Mouse (Mus musculus) heart, embryonic 16.5 days (tissue): Measurements from ENCODE around the gene Eda. TPM values are rescaled to one million over a fixed set of nuclear protein-coding genes. Genes with fewer than 3 reads are reported as not detected.

Source experiments
- ATAC-seq: fragments of 200-750 bp; cut with Nextera tagmentation; replicated peaks from 2 replicates; pipeline ENCODE4 v1.8.0; 2017; ENCODE audit warnings: moderate number of reproducible peaks; ENCODE audit not compliant: insufficient read depth, low FRiP score; ENCODE audit errors: extremely low read depth
- H3K27ac ChIP-seq: fragments of 300-500 bp; sonication (generic); 2 replicates; pipeline ENCODE4 v1.5.1; 2014; ENCODE audit warnings: mild to moderate bottlenecking, low read length, control low read depth, moderate library complexity
- H3K27me3 ChIP-seq: fragments of 300-500 bp; sonication (generic); 2 replicates; pipeline ENCODE4 v1.6.1; 2014; ENCODE audit warnings: low read length, mixed read lengths; ENCODE audit not compliant: control insufficient read depth, insufficient read depth
- H3K36me3 ChIP-seq: fragments of 300-500 bp; sonication (generic); 2 replicates; pipeline ENCODE4 v1.6.1; 2014; ENCODE audit not compliant: control insufficient read depth, insufficient read depth
- H3K4me1 ChIP-seq: fragments of 300-500 bp; sonication (generic); 2 replicates; pipeline ENCODE4 v1.6.1; 2014; ENCODE audit warnings: low read length, mixed read lengths; ENCODE audit not compliant: control insufficient read depth, insufficient read depth
- H3K4me2 ChIP-seq: fragments of 300-500 bp; sonication (generic); 2 replicates; pipeline ENCODE4 v1.6.1; 2014; ENCODE audit warnings: low read depth, mild to moderate bottlenecking, control low read depth, low read length
- H3K4me3 ChIP-seq: fragments of 300-500 bp; sonication (generic); 2 replicates; pipeline ENCODE4 v1.5.1; 2014; ENCODE audit warnings: mild to moderate bottlenecking, control low read depth, low read length
- H3K9ac ChIP-seq: fragments of 300-500 bp; sonication (generic); 2 replicates; pipeline ENCODE4 v1.6.1; 2014; ENCODE audit warnings: low read length, control low read depth
- H3K9me3 ChIP-seq: fragments of 300-500 bp; sonication (generic); replicated peaks from 2 replicates; pipeline ENCODE4 v1.6.1; 2016; ENCODE audit warnings: low read length; ENCODE audit not compliant: control insufficient read depth
- WGBS: fragments of 180-500 bp; shearing (Covaris S2); extraction: QIAGEN DNeasy Blood & Tissue Kit; methylation state at CpG from one replicate; pipeline ENCODE4 v1.1.7; 2014; 5-methylcytosine and 5-hydroxymethylcytosine counted together
- polyA plus RNA-seq: library from polyadenylated mRNA; unstranded; fragments of >200 nt; fragmentation: Nextera tagmentation; extraction: Ambion mirVana; gene quantifications from 2 replicates; pipeline ENCODE4 v1.2.1, GENCODE M21; 2015

Gene Eda
- 2.0 and 2.6 TPM in 2 replicates for polyA plus RNA-seq

DNA sequence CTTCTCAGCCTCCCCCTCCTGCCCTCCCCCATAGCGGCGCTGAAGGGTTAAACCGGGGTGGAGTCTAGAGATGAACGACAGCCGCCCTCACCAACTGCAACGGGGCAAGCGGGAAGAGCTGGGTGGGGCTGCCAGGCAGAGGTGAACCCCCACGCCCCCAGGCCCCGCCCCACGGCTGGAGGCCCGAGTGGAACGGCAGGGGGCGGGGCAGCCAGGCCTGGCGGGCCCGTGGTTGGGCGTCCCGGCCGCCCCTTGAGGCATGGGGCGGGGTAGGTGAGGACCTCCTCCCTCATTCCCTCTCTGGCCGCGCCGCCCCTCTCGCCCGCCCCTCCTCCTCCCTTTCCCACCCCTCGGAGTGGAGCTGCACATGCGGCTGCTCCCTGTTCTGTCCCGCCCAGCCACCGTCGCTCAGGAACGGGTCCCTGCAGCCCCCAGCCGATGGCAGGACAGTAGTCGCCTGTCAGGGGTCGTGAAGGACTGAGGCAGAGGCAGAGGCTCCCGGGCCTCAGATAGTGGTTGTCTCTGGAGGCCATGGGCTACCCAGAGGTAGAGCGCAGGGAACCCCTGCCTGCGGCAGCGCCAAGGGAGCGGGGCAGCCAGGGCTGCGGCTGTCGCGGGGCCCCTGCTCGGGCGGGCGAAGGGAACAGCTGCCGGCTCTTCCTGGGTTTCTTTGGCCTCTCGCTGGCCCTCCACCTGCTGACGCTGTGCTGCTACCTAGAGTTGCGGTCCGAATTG lies at the start of gene Eda:
TSS of gene Eda (plus strand) at position 357 of the 735 bp plus-strand sequence.
- peak; percentile 98 for ATAC-seq

DNA sequence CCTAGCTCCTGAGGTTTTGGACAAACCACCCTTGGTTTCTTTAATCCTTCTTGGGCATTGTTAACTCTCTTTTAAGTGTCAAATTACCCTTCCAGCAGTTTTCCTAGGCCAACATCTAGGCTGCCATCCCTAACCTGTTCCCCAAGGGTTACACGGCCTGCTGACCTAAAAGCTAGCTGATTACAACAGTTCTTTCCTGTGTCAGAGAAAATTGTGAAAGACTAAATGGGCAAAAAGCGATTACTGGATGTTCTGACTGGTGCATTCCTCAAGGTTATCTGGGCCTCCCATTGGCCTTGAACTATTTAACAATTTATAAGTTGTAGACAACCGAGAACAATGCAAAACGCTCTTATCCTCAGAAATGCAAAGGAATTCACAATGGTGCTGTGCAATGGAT lies 14.4 kb upstream of the Eda start:
- no peak for ATAC-seq
- Histone ChIP-seq H3K9me3 (no peaks in the 10 kb centered on the region), H3K9ac (no peak overlapping the region), H3K27me3 (no peaks in the 10 kb centered on the region), H3K4me1 (no peaks in the 10 kb centered on the region), H3K4me3 (no peak overlapping the region), H3K4me2 (no peak overlapping the region), H3K27ac (no peak overlapping the region), H3K36me3 (no peaks in the 10 kb centered on the region)
- WGBS: 66% methylated on average over 4 of the region's 4 CpGs

More for the DNA sequence above, at the start of gene Eda:
- Histone ChIP-seq H3K4me3 (peak within 1 kb of the TSS; percentile 67), H3K27ac (no peak within 1 kb of the TSS), H3K27me3 (no peaks in the 10 kb centered on the region), H3K4me1 (no peaks in the 10 kb centered on the region), H3K9me3 (no peaks in the 10 kb centered on the region; the same call in 1 of the 2 replicates), H3K36me3 (no peaks in the 10 kb centered on the region), H3K9ac (peak within 1 kb of the TSS; percentile 70), H3K4me2 (peak within 1 kb of the TSS; percentile 83)
- WGBS: 9% methylated on average over 30 of the region's 49 CpGs

DNA sequence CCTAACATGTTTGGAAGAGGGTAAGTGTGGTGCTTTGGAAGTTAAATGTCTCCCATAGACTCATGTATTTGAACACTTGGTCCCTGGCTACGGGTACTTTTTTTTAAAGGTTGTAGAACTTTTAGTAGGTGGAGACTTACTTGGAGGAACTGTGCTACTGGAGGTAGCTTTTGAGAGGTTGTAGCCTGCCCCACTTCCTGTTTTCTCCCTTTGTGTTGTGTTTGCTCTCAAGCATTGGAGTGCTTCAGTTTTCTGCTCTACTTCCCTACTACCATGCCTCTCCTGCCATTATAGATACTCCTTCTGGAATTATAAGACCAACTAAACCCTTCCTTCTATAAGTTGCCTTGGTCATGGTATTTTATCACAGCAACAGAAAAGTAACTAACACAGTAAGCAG lies 5.3 kb upstream of the Eda start:
- H3K27me3 ChIP-seq: no peaks in the 10 kb centered on the region
- 59% methylated on average over 1 of the region's 1 CpGs for WGBS

DNA sequence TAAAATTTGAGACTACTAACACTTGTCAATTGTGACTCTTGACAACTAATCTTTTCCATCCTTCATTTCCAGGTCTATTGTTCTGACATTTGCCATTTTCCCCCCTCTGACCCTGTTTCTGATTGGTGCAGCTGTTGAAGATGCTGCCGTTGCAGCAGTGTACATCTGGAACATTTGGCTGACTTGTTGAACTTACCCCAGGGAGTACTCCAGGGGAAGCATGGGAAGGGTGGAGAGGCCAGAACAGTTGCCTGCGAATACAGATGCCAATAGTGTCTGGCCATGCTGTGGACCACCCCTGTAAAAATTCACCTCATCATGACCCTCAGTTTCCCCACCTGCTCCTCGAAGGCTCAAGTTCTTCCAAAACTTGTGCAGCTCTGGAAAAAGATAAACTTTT lies 1.0 kb upstream of the Eda start:
- Histone ChIP-seq H3K36me3 (no peaks in the 10 kb centered on the region), H3K27ac (no peak overlapping the region), H3K9me3 (no peaks in the 10 kb centered on the region; the same call in 1 of the 2 replicates), H3K4me3 (no peak overlapping the region), H3K4me1 (no peaks in the 10 kb centered on the region), H3K27me3 (no peaks in the 10 kb centered on the region), H3K4me2 (no peak overlapping the region), H3K9ac (no peak overlapping the region)
- ATAC-seq: no peak
- WGBS: 38% methylated on average over 3 of the region's 3 CpGs

More for the DNA sequence above, 5.3 kb upstream of the Eda start:
- Histone ChIP-seq H3K4me2 (no peak overlapping the region), H3K9ac (no peak overlapping the region), H3K36me3 (no peaks in the 10 kb centered on the region), H3K4me3 (no peak overlapping the region), H3K27ac (no peak overlapping the region), H3K4me1 (no peaks in the 10 kb centered on the region), H3K9me3 (no peaks in the 10 kb centered on the region)
- no peak for ATAC-seq

DNA sequence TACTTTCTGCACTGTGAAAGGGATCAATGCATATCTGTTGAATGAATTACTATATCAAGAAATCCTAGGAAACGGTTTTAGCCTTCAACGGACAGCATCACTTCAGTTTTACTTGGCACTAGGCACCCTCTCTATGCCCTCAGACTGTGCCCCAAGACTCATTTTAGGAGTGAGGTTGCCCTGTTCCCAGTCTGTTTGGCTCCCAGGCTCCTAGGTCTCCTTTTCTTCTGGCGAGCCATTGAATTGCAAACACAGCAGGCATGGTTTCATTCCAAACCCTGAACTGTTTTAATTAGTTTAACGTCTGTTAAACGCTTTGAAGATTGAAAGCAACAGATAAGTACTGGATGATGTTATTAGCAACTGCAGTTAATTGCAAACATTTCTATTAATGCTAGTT lies 603 bp upstream of the Eda start:
- no peaks in the 10 kb centered on the region; the same call in 1 of the 2 replicates for H3K9me3 ChIP-seq
- H3K4me2 ChIP-seq: peak overlapping the region; percentile 83
- 24% methylated on average over 5 of the region's 5 CpGs for WGBS
- H3K36me3 ChIP-seq: no peaks in the 10 kb centered on the region
- no peak overlapping the region for H3K27ac ChIP-seq
- peak overlapping the region; percentile 67 for H3K4me3 ChIP-seq
- H3K27me3 ChIP-seq: no peaks in the 10 kb centered on the region
- no peak overlapping the region for H3K9ac ChIP-seq
- no peak for ATAC-seq
- H3K4me1 ChIP-seq: no peaks in the 10 kb centered on the region

DNA sequence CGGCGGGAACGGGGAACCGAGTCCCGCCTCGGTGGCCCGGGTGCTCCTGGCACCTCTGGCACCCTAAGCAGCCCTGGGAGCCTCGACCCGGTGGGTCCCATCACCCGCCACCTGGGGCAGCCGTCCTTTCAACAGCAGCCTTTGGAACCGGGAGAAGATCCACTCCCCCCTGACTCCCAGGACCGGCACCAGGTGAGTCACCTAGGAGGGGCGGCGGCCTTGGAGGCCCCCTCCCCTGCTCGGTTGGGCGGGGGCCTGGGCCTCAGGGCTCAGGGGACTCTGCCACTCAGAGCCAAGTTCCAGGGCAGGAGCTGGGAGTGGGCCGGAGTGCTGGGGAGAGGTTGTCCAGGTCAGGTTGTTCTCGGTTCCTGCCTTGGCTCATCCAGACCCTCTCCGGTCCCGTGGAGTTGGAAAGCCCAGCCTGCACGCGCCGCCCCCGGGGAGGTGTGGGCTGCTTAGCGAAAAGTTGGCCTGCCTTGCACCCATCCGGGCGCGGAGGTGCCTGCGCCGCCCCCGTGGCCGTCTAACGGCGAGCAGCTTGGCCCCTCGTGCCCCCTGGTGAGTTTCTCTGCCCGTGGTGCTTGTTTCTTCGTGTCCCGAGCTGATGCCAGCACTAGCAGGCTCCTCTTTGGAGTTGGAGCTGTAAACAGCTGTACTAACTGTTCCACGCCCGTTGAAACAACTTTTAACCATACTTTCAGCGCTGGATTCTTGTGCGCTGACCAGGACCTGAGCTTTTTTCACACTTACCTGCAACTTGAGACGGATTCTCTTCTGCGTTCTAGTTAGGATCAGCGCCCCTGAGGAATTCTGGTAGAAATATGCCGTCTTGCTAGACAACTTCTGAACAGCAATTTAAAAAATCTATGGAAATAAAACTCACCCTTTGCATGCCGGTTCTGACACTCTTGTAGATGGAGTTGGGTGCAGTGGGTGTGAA lies 849 bp downstream of the Eda start:
- H3K9ac ChIP-seq: peak overlapping the region; percentile 70
- ATAC-seq: no peak
- no peak overlapping the region for H3K27ac ChIP-seq
- H3K4me1 ChIP-seq: no peaks in the 10 kb centered on the region
- 18% methylated on average over 40 of the region's 48 CpGs for WGBS
- H3K9me3 ChIP-seq: no peaks in the 10 kb centered on the region; the same call in 1 of the 2 replicates
- no peaks in the 10 kb centered on the region for H3K27me3 ChIP-seq
- H3K4me3 ChIP-seq: peak overlapping the region; percentile 67
- no peaks in the 10 kb centered on the region for H3K36me3 ChIP-seq
- H3K4me2 ChIP-seq: peak overlapping the region; percentile 83

DNA sequence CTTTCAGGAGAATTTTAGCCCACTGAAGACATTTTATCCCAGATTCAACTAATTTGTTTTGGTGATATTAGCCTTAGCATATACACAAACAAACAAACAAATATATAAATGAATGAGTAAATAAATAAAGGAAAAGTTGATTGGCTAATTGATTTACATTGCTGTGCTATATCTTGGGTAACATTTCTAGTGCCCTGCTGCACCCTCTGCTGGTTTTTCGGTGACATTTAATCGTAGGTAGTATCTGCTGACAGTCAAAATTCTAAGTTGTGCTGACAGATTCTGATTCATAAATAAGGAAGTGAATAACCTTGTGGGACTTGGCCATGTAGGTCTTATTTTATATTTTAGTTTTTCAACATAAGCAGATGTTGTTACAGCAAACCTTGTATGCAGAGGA lies 2.9 kb downstream of the Eda start:
- Histone ChIP-seq H3K4me3 (no peak overlapping the region), H3K4me1 (no peaks in the 10 kb centered on the region), H3K36me3 (no peaks in the 10 kb centered on the region), H3K9me3 (no peaks in the 10 kb centered on the region; the same call in 1 of the 2 replicates), H3K27ac (no peak overlapping the region), H3K27me3 (no peaks in the 10 kb centered on the region), H3K9ac (no peak overlapping the region), H3K4me2 (no peak overlapping the region)
- WGBS: 66% methylated on average over 2 of the region's 2 CpGs
- no peak for ATAC-seq

DNA sequence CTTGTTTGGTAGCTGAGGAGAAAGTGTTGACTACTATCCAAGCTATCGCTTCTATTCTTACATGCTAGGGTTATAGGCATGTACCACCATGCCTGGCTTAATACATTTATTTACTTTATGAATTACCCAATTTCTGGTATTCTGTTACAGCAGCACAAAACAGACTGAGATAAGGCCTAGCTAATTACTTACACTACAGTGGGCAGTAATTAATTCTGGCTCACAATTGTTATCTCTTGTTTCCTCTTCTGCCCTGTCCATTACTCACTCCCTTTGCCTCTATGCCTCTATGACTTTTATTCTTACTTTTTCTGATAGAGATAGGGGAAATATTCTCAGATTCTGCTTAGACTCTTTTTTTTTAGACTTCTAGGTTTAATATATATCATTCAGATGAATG lies 18.0 kb downstream of the Eda start:
- ATAC-seq: no peak
- Histone ChIP-seq H3K9ac (no peak overlapping the region), H3K36me3 (no peaks in the 10 kb centered on the region), H3K27ac (no peak overlapping the region), H3K27me3 (no peaks in the 10 kb centered on the region), H3K4me1 (no peaks in the 10 kb centered on the region), H3K4me2 (no peak overlapping the region), H3K9me3 (no peaks in the 10 kb centered on the region), H3K4me3 (no peak overlapping the region)
- WGBS: 94% methylated on average over 1 of the region's 1 CpGs

DNA sequence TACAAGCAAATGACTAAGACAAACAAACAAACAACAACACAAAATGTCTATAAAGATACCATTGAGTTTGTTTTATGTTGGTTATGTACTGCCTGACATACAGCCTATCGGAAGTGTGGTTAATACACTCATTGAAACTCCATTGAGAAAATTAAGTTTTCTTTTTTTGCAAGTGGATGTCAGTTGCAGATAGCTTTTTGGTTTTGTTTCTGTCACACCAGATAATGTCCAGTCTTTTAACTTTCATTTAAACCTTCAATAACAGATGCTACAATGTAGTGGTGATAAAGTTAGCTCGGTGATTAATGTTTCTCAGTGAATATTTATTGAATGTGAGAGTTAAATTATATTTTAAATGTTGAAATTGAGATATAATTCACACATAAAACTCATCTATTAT lies 23.9 kb downstream of the Eda start:
- Histone ChIP-seq H3K9me3 (no peaks in the 10 kb centered on the region), H3K4me3 (no peak overlapping the region), H3K4me1 (no peaks in the 10 kb centered on the region), H3K27ac (no peak overlapping the region), H3K9ac (no peak overlapping the region), H3K27me3 (no peaks in the 10 kb centered on the region), H3K36me3 (no peaks in the 10 kb centered on the region), H3K4me2 (no peak overlapping the region)
- ATAC-seq: no peak
- WGBS: 79% methylated on average over 2 of the region's 2 CpGs
